Mouse (Mus musculus): ENCODE measurements at regions not wholly inside any gene's neighbourhood (a gene's known extent, or its start where the extent isn't known, plus 50 kb on each side); places are given as distances from the start of the nearest gene placed in this dataset.

- DNase-seq (ENCODE audit: low read depth, low spot score): no peak
These were observed 86.1 kb downstream of the Fam114a2 start for GRCm38 (mm10) chr11:57432299-57432698.

GRCm38 (mm10) chr11:57431886-57432285, 86.5 kb downstream of the Fam114a2 start:
- no peak for DNase-seq (ENCODE audit: low read depth, low spot score)

DNA sequence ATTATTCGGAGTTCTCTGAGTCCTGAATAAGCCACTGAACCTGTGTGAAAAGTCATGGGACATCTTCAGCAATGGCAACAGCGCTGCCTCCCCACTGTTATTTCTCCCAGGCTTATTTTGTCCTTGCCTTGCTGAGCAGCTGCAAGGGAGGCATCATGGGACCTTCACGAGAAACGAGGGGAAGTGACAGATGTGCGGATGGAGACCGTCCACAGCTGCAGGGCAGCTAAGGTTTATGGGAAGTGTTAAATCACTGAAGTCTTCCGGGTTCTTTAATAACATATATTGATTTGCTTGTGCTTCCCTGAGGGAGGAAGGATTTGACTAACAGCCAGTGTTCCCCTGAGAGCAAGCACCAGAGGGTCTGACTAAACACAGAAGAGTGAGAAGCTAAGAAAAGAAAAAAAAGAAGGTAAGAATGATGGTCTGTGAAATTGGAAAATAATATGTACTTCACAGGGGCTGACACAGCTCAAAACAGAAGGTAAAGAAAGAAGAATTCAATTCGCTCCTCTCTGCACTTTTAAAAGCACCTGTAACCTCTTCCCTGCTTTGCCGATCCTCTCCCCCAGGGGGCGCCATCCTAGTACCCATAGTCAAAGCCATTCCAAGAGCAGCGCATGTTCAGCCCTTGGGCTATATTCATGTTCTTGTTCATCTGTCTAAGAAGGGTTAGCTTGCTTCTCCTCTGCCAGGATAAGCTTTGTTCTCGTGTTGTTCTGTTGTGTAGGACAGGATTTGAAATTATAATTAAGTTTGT, 92.2 kb downstream of the Fam114a2 start:
- no peak for DNase-seq (ENCODE audit: low read depth, low spot score)

DNA sequence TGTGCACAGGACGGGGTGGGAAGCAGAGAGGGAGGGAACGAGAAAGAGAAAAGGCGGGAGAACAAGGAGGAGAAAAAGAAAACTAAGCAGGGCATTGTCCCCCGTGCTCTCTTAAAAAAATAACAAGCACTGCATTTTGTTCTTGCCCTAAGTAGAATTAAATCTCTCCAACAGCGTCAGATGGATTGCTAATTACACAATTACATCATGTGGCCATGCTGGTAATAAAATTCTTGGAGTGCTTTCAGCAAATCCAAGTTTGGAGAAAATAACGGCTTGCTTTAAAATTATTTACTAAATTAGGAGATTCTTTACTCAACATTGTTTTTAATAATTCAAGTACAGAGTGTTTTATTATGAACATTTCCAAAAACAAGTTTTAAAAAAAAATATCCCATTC, 99.0 kb downstream of the Fam114a2 start:
- DNase-seq (ENCODE audit: low read depth, low spot score): peak; percentile 43

GRCm38 (mm10) chr11:57416011-57416410, 102.4 kb downstream of the Fam114a2 start:
- no peak for DNase-seq (ENCODE audit: low read depth, low spot score)

GRCm38 (mm10) chr11:57415167-57415566, 103.2 kb downstream of the Fam114a2 start:
- DNase-seq (ENCODE audit: low read depth, low spot score): no peak

DNA sequence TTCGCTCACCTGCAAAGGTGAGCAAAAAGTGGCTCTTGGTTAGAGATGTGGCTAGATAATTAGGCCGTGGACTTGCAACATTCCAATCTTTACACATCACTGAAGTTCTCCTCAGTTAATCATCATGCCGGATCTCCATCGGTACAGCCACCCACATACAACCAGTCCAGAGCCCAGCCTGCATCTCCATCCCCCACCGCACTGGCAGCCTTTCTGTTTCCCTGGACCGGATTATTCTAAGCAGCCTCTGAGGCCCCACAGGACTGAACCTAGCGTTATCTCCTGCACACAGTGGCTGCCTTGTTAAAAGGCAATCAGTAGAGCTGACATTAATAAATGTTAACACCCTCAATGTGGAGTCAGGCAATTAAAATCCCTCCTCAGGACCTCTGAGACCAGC, 103.7 kb downstream of the Fam114a2 start:
- DNase-seq (ENCODE audit: low read depth, low spot score): peak; percentile 61

GRCm38 (mm10) chr11:57413271-57413670, 105.1 kb downstream of the Fam114a2 start:
- peak; percentile 30 for DNase-seq (ENCODE audit: low read depth, low spot score)

DNA sequence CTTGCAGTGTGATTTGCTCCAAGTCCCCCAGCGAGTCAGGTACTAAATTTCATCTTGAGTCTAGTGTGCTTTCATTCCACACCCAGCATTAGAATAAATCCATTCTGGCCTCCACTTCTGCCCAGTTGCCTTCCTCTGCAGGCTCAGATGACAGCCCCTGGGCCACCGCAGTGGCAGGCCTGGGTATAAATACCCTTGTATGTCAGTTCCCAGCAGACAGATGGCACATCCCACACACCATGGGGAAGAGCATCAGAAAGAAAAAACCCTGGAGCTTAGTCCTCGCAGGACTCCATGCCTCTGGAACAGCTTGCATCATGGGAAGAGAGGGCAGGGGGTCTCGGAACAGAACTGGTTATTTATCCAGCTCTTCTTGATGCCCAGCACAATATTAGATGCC, 105.7 kb downstream of the Fam114a2 start:
- peak; percentile 85 for DNase-seq (ENCODE audit: low read depth, low spot score)

DNA sequence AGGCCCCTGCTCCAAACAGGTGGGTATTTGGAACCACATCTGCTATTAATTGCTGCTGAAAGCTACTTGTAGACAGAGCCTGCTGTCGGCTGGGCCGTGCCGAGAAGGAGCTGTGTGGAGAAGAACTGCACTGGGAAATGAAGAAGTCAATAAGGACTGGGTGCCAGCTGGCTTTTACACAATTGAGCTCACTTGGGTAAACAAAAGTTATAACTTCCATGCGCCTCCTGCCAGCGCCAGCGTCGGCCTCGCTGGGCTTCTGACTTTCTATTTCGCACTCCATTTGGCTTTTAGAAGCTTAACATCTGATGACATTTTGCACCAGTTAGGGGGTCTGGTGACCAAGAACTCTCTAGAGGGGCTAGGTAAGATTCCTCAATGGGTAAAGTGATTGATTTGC, 114.2 kb downstream of the Fam114a2 start:
- peak; percentile 45 for DNase-seq (ENCODE audit: low read depth, low spot score)

DNA sequence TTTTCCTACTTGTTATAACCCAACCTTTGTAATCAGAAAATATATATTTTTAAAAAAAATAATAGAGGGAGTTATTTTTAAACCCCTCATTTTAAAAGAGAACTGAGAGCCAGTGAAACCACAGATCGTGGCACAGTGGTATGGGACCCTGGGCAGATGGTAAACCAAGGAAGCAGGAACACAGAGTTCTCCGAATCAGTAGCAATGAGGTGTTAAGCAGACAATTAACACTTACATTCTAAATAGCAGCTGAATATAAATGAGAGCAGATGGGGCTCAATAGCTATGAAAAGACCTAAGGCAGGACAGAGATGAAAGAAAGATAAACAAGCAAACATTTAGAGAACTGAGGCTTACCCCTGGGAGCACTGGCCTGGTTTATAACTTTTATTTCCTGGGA, 116.8 kb downstream of the Fam114a2 start:
- DNase-seq (ENCODE audit: low read depth, low spot score): peak; percentile 53

GRCm38 (mm10) chr11:57399366-57399765, 119.1 kb downstream of the Fam114a2 start:
- no peak for DNase-seq (ENCODE audit: low read depth, low spot score)

GRCm38 (mm10) chr11:57396429-57396828, 122.0 kb downstream of the Fam114a2 start:
- DNase-seq (ENCODE audit: low read depth, low spot score): peak; percentile 42

GRCm38 (mm10) chr11:57390826-57391225, 127.6 kb downstream of the Fam114a2 start:
- no peak for DNase-seq (ENCODE audit: low read depth, low spot score)

Data from brain, adult 2 months (tissue).